Mouse (Mus musculus): Measurements from ENCODE around the gene Cdkal1.

The Cdkal1 gene

DNA sequence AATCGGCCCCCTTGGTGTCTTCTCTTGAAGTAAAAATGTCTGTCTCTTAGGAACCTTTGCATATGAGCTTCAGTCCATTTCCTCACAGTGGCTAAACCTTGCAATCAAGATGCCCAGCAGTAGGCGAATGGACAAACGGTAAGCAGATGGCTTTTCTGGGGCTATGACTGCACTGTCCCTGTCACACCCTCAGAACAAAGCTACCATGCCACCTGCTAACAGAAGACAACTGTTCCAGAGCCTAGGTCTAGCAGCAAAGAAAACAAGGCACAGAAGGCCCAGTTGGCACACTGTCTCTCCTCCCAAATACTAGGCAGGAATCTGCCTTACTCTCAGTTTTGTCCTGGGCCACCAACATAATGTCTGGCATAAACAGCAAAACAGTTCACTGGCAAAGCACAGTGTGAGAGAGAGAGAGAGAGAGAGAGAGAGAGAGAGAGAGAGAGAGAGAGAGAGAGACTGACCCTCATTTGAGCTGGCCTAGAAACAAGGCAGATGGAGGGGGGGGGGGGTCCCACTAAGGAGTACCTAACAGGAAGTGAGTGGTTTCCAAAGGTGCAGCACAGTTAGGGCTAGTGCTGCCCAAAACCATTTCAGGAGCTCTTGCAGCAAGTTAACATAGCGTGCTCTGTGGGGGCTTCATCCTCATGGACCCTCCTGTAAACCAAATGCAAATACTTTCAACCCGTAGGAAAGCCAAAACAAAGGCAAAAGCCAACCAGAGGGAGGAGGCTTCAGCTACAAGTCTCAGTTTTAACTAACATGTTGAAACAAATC, 95.6 kb downstream of the Cdkal1 start:
- no peak for DNase-seq

DNA sequence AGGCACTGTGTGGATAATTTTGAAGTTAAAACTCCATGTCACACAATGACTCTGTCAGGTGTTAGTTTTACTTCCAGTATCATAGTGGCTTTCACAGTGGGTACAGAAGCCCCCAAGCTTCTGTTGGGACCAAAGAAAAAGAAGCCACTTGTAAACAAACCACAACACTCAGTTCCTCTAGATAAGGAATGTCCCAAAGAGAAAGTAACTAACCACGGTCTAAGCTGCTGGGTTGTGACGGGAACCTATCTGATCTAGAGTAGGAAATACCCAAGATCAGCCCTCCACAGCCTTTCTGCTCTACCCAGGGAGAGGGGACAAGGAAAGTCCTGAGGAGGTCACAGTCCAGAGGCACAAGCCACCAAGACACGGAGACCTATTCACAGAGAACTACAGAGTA, 99.4 kb downstream of the Cdkal1 start:
- no peak for DNase-seq

DNA sequence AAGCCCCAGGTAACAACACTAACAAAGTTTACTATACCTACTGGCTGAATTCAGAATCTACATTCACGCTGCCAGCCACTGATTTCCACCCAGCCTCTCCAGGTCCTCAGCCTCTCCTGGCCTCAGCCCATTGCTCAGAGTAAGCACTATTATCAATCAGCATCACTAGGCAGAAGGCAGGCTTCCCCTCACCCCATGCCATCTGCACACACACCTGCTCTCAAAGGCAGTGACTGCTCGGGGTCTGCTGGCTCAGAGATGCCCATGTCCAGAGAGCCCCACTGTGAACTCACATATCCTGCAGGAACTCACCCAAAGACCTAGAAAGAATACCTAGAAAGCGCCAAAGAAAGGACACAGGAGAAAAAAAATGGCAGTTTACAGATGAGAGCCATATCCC, 102.2 kb downstream of the Cdkal1 start:
- no peak for DNase-seq

DNA sequence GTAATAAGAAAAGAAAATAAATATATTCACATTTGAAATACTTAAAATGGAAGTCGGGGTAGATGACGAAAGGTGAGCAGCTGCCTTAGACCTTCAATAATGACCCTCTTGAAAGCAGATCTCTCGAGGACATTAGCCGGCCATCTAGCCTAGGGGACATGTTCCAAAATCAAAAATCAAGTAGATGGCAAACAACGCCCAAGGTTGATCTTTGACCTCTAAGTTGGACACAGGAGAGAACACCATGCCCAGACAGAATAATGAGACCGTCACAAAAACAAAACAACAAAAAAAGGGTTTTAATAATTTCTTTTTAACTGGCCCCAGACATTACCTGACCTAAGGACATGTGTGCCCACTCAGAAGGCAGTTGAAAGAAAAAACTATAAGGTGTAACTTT, 103.4 kb downstream of the Cdkal1 start:
- no peak for DNase-seq

DNA sequence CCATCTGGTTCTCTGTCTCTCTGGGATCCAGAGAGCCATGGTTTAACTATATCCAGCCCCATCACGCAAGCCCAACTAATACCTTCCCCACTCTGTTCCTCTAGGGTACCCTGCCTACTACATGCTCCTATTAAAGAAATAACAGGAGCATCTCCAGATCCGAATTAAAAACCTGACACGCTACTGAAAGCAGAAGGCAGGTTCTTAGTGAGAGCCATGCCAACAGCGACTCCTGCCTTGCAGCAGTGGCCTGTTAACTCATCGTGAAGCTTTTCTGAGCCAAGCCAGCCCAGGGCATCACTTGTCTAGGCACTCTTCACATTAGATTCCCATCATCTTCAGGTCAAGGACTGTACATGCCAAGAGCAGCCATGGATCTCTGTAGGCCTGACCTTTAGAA, 104.3 kb downstream of the Cdkal1 start:
- no peak for DNase-seq

DNA sequence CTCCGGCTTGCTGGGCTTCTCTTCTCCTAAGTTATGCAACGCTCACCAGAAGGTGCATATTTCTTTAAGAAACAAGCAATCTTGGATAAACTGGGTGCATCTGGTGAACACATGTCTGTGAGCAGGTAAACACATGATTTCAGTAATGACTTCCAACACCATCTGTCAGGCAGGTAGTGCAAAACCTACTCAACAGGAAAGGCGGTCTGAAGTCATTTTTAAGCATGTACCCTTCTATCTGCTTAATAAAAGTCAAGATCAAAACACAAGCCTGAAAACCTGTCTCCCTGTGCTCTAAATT, 108.2 kb downstream of the Cdkal1 start:
- DNase-seq: no peak

DNA sequence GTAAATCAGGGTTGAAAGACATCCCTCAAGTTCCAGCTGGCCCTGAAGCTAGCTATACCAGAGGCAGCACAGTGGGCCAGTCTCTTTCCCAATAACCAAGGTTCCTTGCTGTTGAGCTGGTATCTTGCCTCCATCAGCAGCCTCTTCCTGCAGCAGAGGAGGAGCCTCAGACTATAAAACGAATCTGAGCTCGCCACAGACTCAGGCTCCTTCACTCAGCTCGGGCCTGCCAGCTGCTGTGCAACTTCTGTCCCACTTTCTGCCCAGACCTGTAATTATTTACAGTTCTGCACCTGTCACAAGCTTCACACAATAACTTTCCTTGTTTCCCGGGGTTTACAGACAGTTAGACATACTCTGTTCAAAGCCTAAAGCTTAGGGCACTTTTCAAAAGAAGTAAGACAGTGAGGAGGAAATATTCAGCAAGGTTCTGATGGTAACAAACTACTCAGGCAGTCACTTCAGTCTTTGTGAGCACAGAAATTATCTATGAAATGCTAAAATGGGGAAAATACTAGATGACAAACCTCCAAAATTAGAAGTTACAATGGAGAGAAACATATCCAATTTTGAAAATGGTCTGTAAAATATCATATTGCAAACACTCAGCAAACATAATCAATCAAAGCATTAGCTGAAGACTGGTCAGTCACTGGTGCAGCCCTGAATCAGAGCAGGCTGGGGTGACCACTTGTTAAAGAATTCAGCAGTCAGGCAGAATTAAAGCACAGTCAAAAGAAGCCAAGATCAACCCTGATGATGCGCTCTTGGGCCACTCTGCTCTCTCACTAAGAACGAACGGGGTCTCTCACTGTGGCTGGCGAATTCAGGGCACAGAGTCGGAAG, 108.8 kb downstream of the Cdkal1 start:
- DNase-seq: no peak

DNA sequence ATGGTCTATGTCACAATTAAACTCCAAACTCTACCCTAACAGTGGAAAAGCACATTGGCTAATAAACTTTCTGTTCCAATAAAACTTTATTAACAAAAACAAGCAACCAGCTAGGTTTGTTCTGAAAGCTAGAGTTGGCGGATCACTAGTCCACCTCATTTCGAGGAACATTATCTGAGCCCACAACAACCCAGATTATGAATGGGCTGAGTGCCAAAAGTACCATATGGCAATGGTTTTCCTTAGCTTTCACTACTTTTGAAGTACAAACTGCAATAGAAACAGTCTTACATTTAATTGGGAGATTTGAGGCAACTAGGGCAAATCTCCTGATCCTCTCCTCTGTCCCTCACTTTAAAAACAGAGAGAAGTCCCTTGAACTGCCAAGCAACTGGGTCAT, 110.4 kb downstream of the Cdkal1 start:
- DNase-seq: no peak

DNA sequence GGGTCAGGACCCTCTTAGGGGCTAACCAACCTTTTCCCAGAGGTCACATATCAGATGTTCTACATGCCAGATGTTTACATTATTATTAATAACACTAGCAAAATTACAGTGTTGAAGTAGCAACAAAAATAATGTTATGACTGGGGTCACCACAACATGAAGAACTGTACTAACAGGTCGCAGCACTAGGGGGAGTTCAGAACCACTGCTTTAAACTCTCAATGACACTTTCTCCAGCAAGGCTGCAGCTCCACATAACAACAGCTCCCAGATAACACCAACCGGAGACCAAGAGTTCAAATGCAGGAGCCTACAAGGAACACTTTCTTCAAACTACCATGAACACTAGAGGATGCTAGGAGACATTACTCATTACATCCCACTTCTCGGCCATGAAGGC, 111.3 kb downstream of the Cdkal1 start:
- no peak for DNase-seq

DNA sequence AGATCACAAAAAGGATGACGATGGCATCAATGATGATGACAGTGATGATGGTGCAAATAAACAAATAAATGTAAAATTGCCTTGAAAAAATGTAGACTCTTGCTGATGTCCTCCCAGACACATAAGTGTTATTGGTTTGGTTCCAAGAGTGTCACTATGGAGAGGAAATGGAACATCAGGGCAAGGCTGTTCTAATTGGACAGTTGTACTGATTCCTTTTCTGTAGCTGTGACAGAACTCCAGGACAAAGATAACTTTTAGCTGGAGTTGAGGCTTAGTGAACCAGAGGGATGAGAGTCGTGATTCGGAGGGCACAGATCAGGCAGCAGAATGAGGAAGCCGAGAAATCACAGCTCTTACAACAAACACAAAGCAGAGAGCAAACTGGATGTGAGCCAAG, 111.7 kb downstream of the Cdkal1 start:
- no peak for DNase-seq

DNA sequence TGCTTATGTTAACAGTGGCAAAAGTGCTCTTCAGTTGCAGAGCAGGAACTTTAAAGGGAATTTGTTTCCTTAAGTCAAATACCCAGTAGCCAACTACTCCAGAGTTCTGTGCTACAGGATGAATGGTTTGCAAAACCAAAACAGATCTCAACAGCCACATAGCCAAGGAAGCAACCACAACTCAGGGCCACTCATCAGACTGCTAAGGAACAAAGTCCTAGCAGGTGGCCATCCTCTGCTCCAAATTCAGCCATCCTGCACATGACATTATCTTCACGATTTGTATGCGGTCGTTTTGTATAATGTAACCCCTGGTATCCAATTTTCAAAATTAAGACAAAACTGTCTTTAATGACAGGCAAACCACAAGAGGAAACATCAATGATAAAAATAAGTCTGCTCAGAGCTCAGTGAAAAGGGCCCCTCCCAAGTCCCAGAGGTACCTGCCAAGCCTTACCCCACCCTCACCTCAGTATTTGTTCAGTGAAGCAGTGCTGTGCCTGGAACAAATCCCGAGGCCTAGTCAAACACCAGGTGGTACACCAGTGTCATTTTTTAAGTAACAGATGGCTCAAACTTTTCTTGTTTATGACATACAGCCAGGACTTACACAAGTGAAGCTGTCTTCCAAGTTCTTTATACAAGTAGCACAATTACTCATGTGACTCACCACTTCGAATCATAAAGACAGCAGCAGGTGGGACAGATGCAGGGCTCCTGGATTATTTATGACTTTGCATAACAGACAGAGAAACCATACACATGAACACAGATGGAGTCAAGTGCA, 117.6 kb downstream of the Cdkal1 start:
- DNase-seq: no peak

DNA sequence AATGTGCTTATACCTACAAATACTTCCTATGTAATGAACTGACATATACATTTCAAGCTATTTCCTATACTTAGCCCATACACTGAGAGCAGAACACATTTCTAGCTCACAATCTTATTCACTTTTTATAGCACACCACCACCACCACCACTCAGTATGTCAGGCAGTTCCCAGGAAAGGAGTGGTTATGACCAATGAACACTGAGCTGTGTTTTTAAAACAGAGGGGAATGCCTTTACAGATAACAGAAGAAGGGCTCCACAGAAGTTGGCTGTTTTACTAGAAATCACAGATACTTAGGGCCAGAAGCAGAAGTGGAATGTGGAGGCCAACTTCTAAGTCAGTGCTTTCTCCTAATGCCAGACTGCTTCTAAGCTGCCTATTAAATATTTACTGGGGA, 121.0 kb downstream of the Cdkal1 start:
- no peak for DNase-seq

DNA sequence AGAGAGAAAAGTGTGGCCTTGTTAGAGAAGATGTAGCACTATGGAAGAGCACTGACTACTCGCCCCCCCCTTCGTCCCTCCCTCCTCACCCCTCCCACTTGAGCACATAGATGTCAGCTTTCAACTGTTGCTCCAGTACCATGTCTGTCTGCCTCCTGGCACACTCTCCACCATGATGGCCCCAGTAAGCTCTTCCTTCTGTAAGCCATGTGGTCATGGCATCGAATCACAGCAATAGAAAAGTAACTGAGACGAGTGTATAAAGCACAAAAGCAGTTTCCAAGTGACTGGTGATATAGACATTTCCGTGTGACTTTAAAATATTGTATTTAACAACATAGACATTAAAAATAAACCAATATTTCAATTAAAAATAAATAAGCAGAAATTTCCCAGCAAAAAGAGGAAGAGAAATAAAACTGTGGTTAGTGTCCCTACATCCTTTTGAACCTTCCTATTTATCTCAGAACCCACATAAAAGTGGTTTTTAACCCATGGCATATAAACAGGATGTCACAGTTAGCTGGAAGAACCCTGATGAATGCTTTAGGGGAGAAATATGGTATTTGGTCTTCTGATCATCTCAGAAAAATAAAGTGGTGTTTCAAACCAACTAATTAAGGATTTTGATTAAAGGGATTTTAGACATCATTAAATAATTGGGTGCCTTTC, 129.2 kb downstream of the Cdkal1 start:
- no peak for DNase-seq

DNA sequence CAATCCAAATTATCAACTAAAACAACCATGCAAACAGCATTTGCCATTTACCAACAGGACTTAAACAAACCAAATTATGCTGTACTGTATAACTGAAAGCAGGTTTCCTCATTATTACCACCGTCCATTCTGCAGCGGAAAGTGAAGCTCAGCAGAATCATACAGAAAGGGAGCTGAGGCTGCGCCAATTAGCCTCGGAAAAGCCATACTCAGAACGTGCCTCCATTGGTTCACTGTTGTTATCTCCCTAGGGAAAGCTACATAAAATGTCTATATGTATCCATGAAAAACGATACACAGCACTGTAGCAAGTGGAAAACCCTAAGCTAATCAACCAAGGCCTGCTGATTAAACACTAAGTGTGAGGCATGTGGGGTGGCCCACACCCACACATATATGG, 130.6 kb downstream of the Cdkal1 start:
- no peak for DNase-seq

DNA sequence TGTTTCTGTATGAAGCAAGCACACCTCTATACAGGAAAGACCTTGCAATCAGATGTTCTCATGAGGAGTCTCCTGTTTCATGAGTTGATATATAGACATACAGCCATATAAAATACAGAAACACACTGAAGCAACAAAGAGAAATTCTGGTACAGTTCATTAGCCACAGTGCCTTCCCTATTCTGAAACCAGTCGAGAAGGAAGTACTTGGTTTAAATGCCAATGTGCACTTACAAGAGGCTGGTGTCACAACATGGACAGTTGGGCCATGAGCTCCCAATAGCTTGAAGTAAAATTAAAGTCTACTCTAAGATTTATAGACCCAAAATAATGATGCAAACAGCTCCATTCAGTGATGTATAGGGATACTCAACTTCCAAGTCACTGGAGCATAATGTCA, 132.3 kb downstream of the Cdkal1 start:
- no peak for DNase-seq

DNA sequence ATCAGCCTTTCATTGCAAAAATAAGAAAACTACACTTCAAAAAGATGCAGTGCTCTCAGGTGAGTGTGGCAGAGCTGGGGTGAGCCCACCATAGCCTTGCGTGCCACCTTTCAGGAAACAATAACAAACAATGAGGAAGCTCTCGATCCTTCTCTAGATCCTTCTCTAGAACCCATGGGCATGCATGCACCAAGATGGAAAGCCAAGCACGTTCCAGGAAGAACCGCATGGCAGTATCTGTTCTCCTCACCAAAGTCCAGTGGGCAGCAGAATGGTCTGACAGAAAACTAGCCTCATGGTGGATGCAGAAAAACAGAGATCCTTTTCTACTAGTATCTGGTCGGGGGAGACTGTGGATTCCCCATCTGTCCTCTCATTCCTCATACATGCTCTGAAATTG, 134.3 kb downstream of the Cdkal1 start:
- DNase-seq: no peak

DNA sequence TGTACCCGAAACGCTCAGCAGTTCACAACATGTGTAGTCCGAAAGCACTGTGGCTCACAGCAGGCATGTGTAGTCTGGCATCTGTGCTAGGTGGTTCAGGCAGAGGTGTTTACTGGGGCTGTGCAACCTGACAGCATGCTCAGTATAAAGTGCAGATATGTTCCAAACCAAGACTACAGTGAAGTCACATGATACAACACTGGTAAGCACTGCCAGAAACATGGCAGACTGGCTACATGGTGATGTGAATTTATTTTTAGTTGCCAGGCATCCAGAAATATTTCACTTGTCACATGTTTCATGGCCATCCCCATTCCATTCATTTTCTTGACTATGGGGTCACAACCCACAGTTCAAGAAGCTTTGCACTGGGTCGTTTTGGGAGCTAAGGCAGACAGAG, 138.9 kb downstream of the Cdkal1 start:
- no peak for DNase-seq

DNA sequence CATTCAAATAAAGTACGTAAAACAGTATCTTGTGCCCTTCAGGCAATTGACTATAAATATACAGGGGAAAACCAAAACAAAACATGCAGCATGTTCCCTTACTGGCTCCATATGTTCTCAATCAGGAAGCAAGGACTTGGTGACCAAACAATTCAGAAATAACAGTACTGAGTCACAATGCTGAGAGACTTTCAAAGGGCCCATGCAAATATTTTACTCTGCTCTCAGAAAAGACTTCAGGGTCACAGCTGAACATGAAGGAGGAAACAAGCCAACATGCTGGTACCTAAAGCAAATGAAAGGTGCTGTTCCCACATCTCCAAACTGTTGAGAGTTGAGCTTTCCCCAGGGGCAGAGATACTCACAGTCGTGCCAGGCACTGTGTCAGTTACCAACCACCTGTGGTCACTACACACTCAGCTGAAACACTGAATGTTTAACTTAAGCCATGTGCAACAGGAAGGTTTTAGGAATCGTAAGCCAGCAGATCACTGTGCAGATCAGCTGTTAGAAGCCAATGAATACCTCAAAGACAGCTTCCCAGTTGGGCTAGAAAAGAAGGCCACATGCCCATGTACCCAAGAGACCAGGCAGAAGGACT, 140.1 kb downstream of the Cdkal1 start:
- DNase-seq: no peak

DNA sequence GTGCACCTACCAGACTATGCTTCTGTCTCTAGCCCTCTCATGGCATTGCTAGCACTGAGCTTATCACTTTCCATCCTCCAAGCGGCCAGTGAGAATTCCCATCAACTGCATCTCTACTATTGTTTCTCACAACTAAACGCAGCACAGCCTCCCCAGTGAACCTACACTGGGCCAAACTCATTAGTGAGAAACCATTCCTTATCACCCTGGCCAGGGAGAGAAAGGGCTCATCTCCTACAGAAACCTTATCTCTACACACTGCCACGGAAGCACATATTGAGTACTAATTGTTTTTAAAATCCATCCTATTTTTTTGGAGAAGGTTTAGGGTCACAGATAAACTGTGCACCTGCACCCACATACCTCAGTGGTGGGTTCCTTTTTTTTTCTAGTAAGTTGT, 147.9 kb downstream of the Cdkal1 start:
- no peak for DNase-seq

DNA sequence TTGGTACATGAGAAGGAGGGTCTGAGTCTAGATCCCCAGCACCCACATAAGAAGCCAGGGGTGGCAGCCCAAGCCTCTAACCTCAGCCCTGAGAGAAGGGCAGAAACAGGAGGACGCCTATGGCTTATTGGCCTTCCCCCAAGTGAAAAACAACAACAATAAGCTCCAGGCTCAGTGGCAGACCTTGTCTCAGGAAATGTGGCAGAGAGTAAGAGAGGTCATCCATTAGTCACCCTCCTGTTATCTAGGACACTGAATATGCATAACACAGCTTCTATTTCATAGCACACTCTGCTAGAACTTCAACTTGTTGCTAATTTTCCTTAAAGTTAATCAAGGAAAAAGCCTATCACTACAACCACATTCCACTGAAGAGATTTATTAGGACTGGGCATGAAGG, 154.1 kb downstream of the Cdkal1 start:
- no peak for DNase-seq

DNA sequence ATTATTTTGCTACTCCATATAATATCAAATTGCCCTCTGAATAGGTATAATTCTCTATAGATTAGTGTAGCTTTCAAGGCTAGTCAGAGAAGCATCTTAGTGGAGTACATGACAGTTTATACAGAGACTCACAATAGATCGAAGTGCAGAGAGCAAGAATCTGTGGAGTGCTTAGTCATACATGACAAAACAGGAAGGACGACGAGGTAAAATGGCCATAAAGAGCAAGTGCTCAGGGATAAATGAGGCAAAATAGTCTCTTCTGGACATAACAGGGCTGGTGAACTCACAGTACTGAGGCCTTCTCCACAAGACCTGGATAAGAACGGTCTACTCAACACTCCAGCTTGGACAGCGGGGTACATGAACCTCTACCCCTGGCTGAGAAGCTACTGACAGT, 155.6 kb downstream of the Cdkal1 start:
- DNase-seq: no peak

DNA sequence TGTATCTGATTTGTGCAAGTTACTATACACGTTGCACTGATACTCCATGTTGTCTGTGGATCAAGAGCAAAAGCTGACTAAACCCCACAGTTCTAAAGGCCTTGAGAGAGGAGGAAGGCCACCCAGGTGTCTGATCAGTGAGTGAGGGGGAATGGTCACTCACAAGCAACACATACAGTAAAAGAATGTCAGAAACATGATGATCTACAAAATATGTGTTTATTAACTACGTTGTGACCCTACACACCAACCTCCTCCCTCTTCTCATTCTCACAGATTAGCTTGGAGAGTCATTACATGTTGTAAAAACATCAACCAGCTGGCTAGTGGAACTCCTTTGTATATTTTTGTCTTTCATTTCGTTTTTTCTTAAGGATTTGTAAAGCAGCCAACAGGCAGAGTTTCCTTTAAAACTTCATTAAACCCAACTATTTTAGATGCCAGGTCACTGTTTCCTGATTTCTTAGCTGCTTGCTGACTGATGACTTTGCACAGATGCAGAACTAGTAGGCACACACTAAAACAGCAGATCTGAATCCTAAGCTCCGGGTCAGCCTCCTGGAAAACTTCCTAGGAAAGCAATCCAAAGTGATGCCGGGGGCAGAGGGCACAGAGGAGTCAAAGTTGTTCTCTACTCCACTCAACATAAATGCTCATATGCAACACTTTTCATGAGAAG, 157.0 kb downstream of the Cdkal1 start:
- DNase-seq: no peak

Data from kidney, adult 18-20 months (tissue).